Mouse (Mus musculus): Measurements from ENCODE around the gene Pde4b.
"Not testable (repeated sequence)": the region's sequence is repeated elsewhere in the genome, so short reads cannot be mapped to it uniquely, and the experiment has no call there.

GRCm38 (mm10) chr4:102494203-102494602 is 406.9 kb downstream of the Pde4b start:
- not testable (repeated sequence) for TF ChIP-seq ZNF384 (IDR thresholded peaks at IDR 0.05; ENCODE audit: low read depth, low read length); ZC3H11A (IDR thresholded peaks at IDR 0.05; ENCODE audit: borderline replicate concordance, low read depth, low read length); MAFK (IDR thresholded peaks at IDR 0.05; ENCODE audit: insufficient read depth, low read depth, low read length)
